Mouse (Mus musculus): ENCODE data around the gene St5. TPM values are rescaled to one million over a fixed set of nuclear protein-coding genes. Genes with fewer than 3 reads are reported as not detected.

The St5 gene
- polyA plus RNA-seq, 1 experiment from 2014 or later = 53.3 TPM

- peak; percentile 78; the same call in 1 of the 2 replicates for ATAC-seq (ENCODE audit: insufficient number of reproducible peaks, insufficient read depth, low FRiP score, low read depth)
- no peaks in the 10 kb centered on the region for H3K27me3 ChIP-seq (ENCODE audit: control insufficient read depth, insufficient read depth, low read length)
- no peak overlapping the region for H3K4me3 ChIP-seq (ENCODE audit: low read depth, low read length)
- WGBS = 67% methylated on average over 4 of the region's 4 CpGs
- H3K4me2 ChIP-seq (replicated peaks; ENCODE audit: low read depth, low read length) = no peak overlapping the region
- peak overlapping the region; percentile 79 for H3K27ac ChIP-seq (ENCODE audit: low read length)
- H3K4me1 ChIP-seq (ENCODE audit: control insufficient read depth, insufficient read depth, low read length) = no peaks in the 10 kb centered on the region; the same call in 1 of the 2 replicates
- no peak overlapping the region for H3K9ac ChIP-seq (replicated peaks; ENCODE audit: low read depth, low read length)
- H3K9me3 ChIP-seq (ENCODE audit: control insufficient read depth, low read depth, low read length) = no peaks in the 10 kb centered on the region
- peaks cover 49% of the 10 kb centered on the region for H3K36me3 ChIP-seq (ENCODE audit: control insufficient read depth, insufficient read depth, low read length)
Observed at GRCm38 (mm10) chr7:109536451-109536946, 166.9 kb downstream of the St5 start.

GRCm38 (mm10) chr7:109534921-109535320, 168.5 kb downstream of the St5 start:
- Histone ChIP-seq H3K36me3 (ENCODE audit: control insufficient read depth, insufficient read depth, low read length) (peaks cover 57% of the 10 kb centered on the region), H3K27me3 (ENCODE audit: control insufficient read depth, insufficient read depth, low read length) (no peaks in the 10 kb centered on the region), H3K27ac (ENCODE audit: low read length) (no peak overlapping the region), H3K9ac (replicated peaks; ENCODE audit: low read depth, low read length) (no peak overlapping the region), H3K4me2 (replicated peaks; ENCODE audit: low read depth, low read length) (no peak overlapping the region), H3K4me3 (ENCODE audit: low read depth, low read length) (no peak overlapping the region), H3K4me1 (ENCODE audit: control insufficient read depth, insufficient read depth, low read length) (no peaks in the 10 kb centered on the region; the same call in 1 of the 2 replicates), H3K9me3 (ENCODE audit: control insufficient read depth, low read depth, low read length) (no peaks in the 10 kb centered on the region)
- WGBS = 86% methylated on average over 3 of the region's 3 CpGs
- no peak for ATAC-seq (ENCODE audit: insufficient number of reproducible peaks, insufficient read depth, low FRiP score, low read depth)

GRCm38 (mm10) chr7:109533888-109534287, 169.5 kb downstream of the St5 start:
- ATAC-seq (ENCODE audit: insufficient number of reproducible peaks, insufficient read depth, low FRiP score, low read depth) = no peak
- H3K4me3 ChIP-seq (ENCODE audit: low read depth, low read length) = no peak overlapping the region
- H3K36me3 ChIP-seq (ENCODE audit: control insufficient read depth, insufficient read depth, low read length) = peaks cover 53% of the 10 kb centered on the region
- WGBS = 92% methylated on average over 4 of the region's 4 CpGs
- H3K4me1 ChIP-seq (ENCODE audit: control insufficient read depth, insufficient read depth, low read length) = no peaks in the 10 kb centered on the region; the same call in 1 of the 2 replicates
- no peak overlapping the region for H3K4me2 ChIP-seq (replicated peaks; ENCODE audit: low read depth, low read length)
- no peaks in the 10 kb centered on the region for H3K9me3 ChIP-seq (ENCODE audit: control insufficient read depth, low read depth, low read length)
- no peaks in the 10 kb centered on the region for H3K27me3 ChIP-seq (ENCODE audit: control insufficient read depth, insufficient read depth, low read length)
- no peak overlapping the region for H3K27ac ChIP-seq (ENCODE audit: low read length)
- no peak overlapping the region for H3K9ac ChIP-seq (replicated peaks; ENCODE audit: low read depth, low read length)

- no peaks in the 10 kb centered on the region; the same call in 1 of the 2 replicates for H3K4me1 ChIP-seq (ENCODE audit: control insufficient read depth, insufficient read depth, low read length)
- 75% methylated on average over 4 of the region's 4 CpGs for WGBS
- ATAC-seq (ENCODE audit: insufficient number of reproducible peaks, insufficient read depth, low FRiP score, low read depth) = no peak
- no peaks in the 10 kb centered on the region for H3K9me3 ChIP-seq (ENCODE audit: control insufficient read depth, low read depth, low read length)
- H3K9ac ChIP-seq (replicated peaks; ENCODE audit: low read depth, low read length) = no peak overlapping the region
- H3K36me3 ChIP-seq (ENCODE audit: control insufficient read depth, insufficient read depth, low read length) = peaks cover 52% of the 10 kb centered on the region; the same call in 1 of the 2 replicates
- H3K27me3 ChIP-seq (ENCODE audit: control insufficient read depth, insufficient read depth, low read length) = no peaks in the 10 kb centered on the region
- no peak overlapping the region for H3K4me3 ChIP-seq (ENCODE audit: low read depth, low read length)
- no peak overlapping the region for H3K27ac ChIP-seq (ENCODE audit: low read length)
- H3K4me2 ChIP-seq (replicated peaks; ENCODE audit: low read depth, low read length) = no peak overlapping the region
Observed at GRCm38 (mm10) chr7:109533129-109533528, 170.3 kb downstream of the St5 start.

- H3K4me3 ChIP-seq (ENCODE audit: low read depth, low read length) = no peak overlapping the region
- H3K27ac ChIP-seq (ENCODE audit: low read length) = no peak overlapping the region
- H3K36me3 ChIP-seq (ENCODE audit: control insufficient read depth, insufficient read depth, low read length) = peaks cover 53% of the 10 kb centered on the region; the same call in 1 of the 2 replicates
- H3K9me3 ChIP-seq (ENCODE audit: control insufficient read depth, low read depth, low read length) = no peaks in the 10 kb centered on the region
- no peak overlapping the region for H3K4me2 ChIP-seq (replicated peaks; ENCODE audit: low read depth, low read length)
- H3K4me1 ChIP-seq (ENCODE audit: control insufficient read depth, insufficient read depth, low read length) = no peaks in the 10 kb centered on the region; the same call in 1 of the 2 replicates
- no peak overlapping the region for H3K9ac ChIP-seq (replicated peaks; ENCODE audit: low read depth, low read length)
- H3K27me3 ChIP-seq (ENCODE audit: control insufficient read depth, insufficient read depth, low read length) = no peaks in the 10 kb centered on the region
- WGBS = 59% methylated on average over 3 of the region's 3 CpGs
- ATAC-seq (ENCODE audit: insufficient number of reproducible peaks, insufficient read depth, low FRiP score, low read depth) = no peak
Observed at GRCm38 (mm10) chr7:109532691-109533090, 170.7 kb downstream of the St5 start.

GRCm38 (mm10) chr7:109531501-109531900, 171.9 kb downstream of the St5 start:
- ATAC-seq (ENCODE audit: insufficient number of reproducible peaks, insufficient read depth, low FRiP score, low read depth) = no peak
- WGBS = 87% methylated on average over 5 of the region's 5 CpGs
- no peak overlapping the region for H3K9ac ChIP-seq (replicated peaks; ENCODE audit: low read depth, low read length)

GRCm38 (mm10) chr7:109529741-109530140, 173.7 kb downstream of the St5 start:
- H3K9ac ChIP-seq (replicated peaks; ENCODE audit: low read depth, low read length) = no peak overlapping the region
- H3K4me3 ChIP-seq (ENCODE audit: low read depth, low read length) = no peak overlapping the region
- peaks cover 59% of the 10 kb centered on the region for H3K36me3 ChIP-seq (ENCODE audit: control insufficient read depth, insufficient read depth, low read length)
- H3K4me2 ChIP-seq (replicated peaks; ENCODE audit: low read depth, low read length) = no peak overlapping the region
- ATAC-seq (ENCODE audit: insufficient number of reproducible peaks, insufficient read depth, low FRiP score, low read depth) = no peak
- H3K27me3 ChIP-seq (ENCODE audit: control insufficient read depth, insufficient read depth, low read length) = no peaks in the 10 kb centered on the region
- 93% methylated on average over 2 of the region's 2 CpGs for WGBS
- H3K27ac ChIP-seq (ENCODE audit: low read length) = no peak overlapping the region
- H3K4me1 ChIP-seq (ENCODE audit: control insufficient read depth, insufficient read depth, low read length) = no peaks in the 10 kb centered on the region
- no peaks in the 10 kb centered on the region for H3K9me3 ChIP-seq (ENCODE audit: control insufficient read depth, low read depth, low read length)

More at GRCm38 (mm10) chr7:109531501-109531900, 171.9 kb downstream of the St5 start:
- Histone ChIP-seq H3K27me3 (ENCODE audit: control insufficient read depth, insufficient read depth, low read length) (no peaks in the 10 kb centered on the region), H3K27ac (ENCODE audit: low read length) (no peak overlapping the region), H3K4me2 (replicated peaks; ENCODE audit: low read depth, low read length) (no peak overlapping the region), H3K36me3 (ENCODE audit: control insufficient read depth, insufficient read depth, low read length) (peaks cover 56% of the 10 kb centered on the region; the same call in 1 of the 2 replicates), H3K9me3 (ENCODE audit: control insufficient read depth, low read depth, low read length) (no peaks in the 10 kb centered on the region), H3K4me1 (ENCODE audit: control insufficient read depth, insufficient read depth, low read length) (no peaks in the 10 kb centered on the region; the same call in 1 of the 2 replicates), H3K4me3 (ENCODE audit: low read depth, low read length) (no peak overlapping the region)

- whole genome bisulfite sequencing = 24% methylated on average over 3 of the region's 3 CpGs
- H3K9me3 ChIP-seq (ENCODE audit: control insufficient read depth, low read depth, low read length) = no peaks in the 10 kb centered on the region
- H3K4me2 ChIP-seq (replicated peaks; ENCODE audit: low read depth, low read length) = no peak overlapping the region
- H3K36me3 ChIP-seq (ENCODE audit: control insufficient read depth, insufficient read depth, low read length) = peaks cover 65% of the 10 kb centered on the region
- H3K4me3 ChIP-seq (ENCODE audit: low read depth, low read length) = no peak overlapping the region
- H3K27me3 ChIP-seq (ENCODE audit: control insufficient read depth, insufficient read depth, low read length) = no peaks in the 10 kb centered on the region
- peak; percentile 68; the same call in 1 of the 2 replicates for ATAC-seq (ENCODE audit: insufficient number of reproducible peaks, insufficient read depth, low FRiP score, low read depth)
- H3K9ac ChIP-seq (replicated peaks; ENCODE audit: low read depth, low read length) = no peak overlapping the region
- no peaks in the 10 kb centered on the region for H3K4me1 ChIP-seq (ENCODE audit: control insufficient read depth, insufficient read depth, low read length)
- no peak overlapping the region for H3K27ac ChIP-seq (ENCODE audit: low read length)
Observed at GRCm38 (mm10) chr7:109528356-109528755, 175.0 kb downstream of the St5 start.

GRCm38 (mm10) chr7:109527536-109527935, 175.9 kb downstream of the St5 start:
- 67% methylated on average over 3 of the region's 3 CpGs for WGBS
- peaks cover 70% of the 10 kb centered on the region for H3K36me3 ChIP-seq (ENCODE audit: control insufficient read depth, insufficient read depth, low read length)

More at GRCm38 (mm10) chr7:109527536-109527935, 175.9 kb downstream of the St5 start:
- ATAC-seq (ENCODE audit: insufficient number of reproducible peaks, insufficient read depth, low FRiP score, low read depth) = no peak
- H3K9ac ChIP-seq (replicated peaks; ENCODE audit: low read depth, low read length) = no peak overlapping the region
- no peaks in the 10 kb centered on the region for H3K9me3 ChIP-seq (ENCODE audit: control insufficient read depth, low read depth, low read length)
- H3K4me1 ChIP-seq (ENCODE audit: control insufficient read depth, insufficient read depth, low read length) = no peaks in the 10 kb centered on the region
- no peak overlapping the region for H3K4me2 ChIP-seq (replicated peaks; ENCODE audit: low read depth, low read length)
- H3K27me3 ChIP-seq (ENCODE audit: control insufficient read depth, insufficient read depth, low read length) = no peaks in the 10 kb centered on the region
- no peak overlapping the region for H3K27ac ChIP-seq (ENCODE audit: low read length)
- H3K4me3 ChIP-seq (ENCODE audit: low read depth, low read length) = no peak overlapping the region

All from stomach, embryonic 14.5 days (tissue).